Mouse (Mus musculus) thymus, adult 2 months (tissue): ENCODE results near the gene Pex26. TPM values are rescaled to one million over a fixed set of nuclear protein-coding genes. Genes with fewer than 3 reads are reported as not detected.

Experiments used
- DNase-seq: peaks from one replicate; pipeline ENCODE4 v3.0.0; 2021
- H3K27ac ChIP-seq: fragments of 200-500 bp; 2 replicates; pipeline ENCODE4 v1.5.1; 2012; ENCODE audit warnings: low read length, control low read depth; ENCODE audit not compliant: control insufficient read depth, insufficient read depth
- H3K27me3 ChIP-seq: fragments of 200-500 bp; 2 replicates; pipeline ENCODE4 v1.6.1; 2012; ENCODE audit warnings: mild to moderate bottlenecking, low read length, moderate library complexity, mixed read lengths; ENCODE audit not compliant: control insufficient read depth, insufficient read depth
- H3K36me3 ChIP-seq: fragments of 200-500 bp; 2 replicates; pipeline ENCODE4 v1.6.1; 2012; ENCODE audit warnings: mild to moderate bottlenecking, low read length, moderate library complexity; ENCODE audit not compliant: control insufficient read depth, insufficient read depth
- H3K4me1 ChIP-seq: fragments of 200-500 bp; replicated peaks from 2 replicates; pipeline ENCODE4 v1.6.1; 2012; ENCODE audit warnings: low read length; ENCODE audit not compliant: control insufficient read depth, insufficient read depth
- H3K4me3 ChIP-seq: fragments of 200-500 bp; 2 replicates; pipeline ENCODE4 v1.5.1; 2012; ENCODE audit warnings: mild to moderate bottlenecking, low read length, control low read depth, moderate library complexity; ENCODE audit not compliant: control insufficient read depth, insufficient read depth
- CTCF ChIP-seq: fragments of 200-500 bp; IDR thresholded peaks from 2 replicates; pipeline ENCODE4 v1.5.1; 2012; ENCODE audit warnings: mild to moderate bottlenecking, control low read depth, low read length, moderate library complexity, borderline replicate concordance; ENCODE audit not compliant: control insufficient read depth, poor library complexity, insufficient read depth; ENCODE audit errors: extremely low read depth
- POLR2A ChIP-seq: fragments of 200-500 bp; IDR thresholded peaks from 2 replicates; pipeline ENCODE4 v1.6.1; 2012; ENCODE audit warnings: mild to moderate bottlenecking, low read length, control low read depth, moderate library complexity; ENCODE audit not compliant: control insufficient read depth, poor library complexity, insufficient read depth; ENCODE audit errors: extremely low read depth
- WGBS: fragments of 180-500 bp; shearing (Covaris S2); methylation state at CpG from one replicate; pipeline ENCODE4 v1.1.7; 2018; 5-methylcytosine and 5-hydroxymethylcytosine counted together
- polyA plus RNA-seq: library from polyadenylated mRNA; depleted of rRNA; stranded (reverse); fragments of >200 nt; gene quantifications from 2 replicates; pipeline ENCODE4 v1.2.3, GENCODE M21; 2012

The Pex26 gene
- polyA plus RNA-seq, 1 experiment: 31.7 TPM

GRCm38 (mm10) chr6:121162616-121163015 lies 20.9 kb upstream of the Pex26 start:
- WGBS: 92% methylated on average over 12 of the region's 12 CpGs
- H3K4me3 ChIP-seq: no peak overlapping the region
- H3K27ac ChIP-seq: no peak overlapping the region
- no peak for TF ChIP-seq POLR2A
- TF ChIP-seq CTCF: no peak
- DNase-seq: no peak
- no peaks in the 10 kb centered on the region for H3K4me1 ChIP-seq
- H3K36me3 ChIP-seq: no peaks in the 10 kb centered on the region
- H3K27me3 ChIP-seq: no peaks in the 10 kb centered on the region

GRCm38 (mm10) chr6:121166098-121166552 lies 17.3 kb upstream of the Pex26 start:
- Histone ChIP-seq H3K36me3 (no peaks in the 10 kb centered on the region), H3K4me1 (no peaks in the 10 kb centered on the region; the same call in 1 of the 2 replicates), H3K27me3 (no peaks in the 10 kb centered on the region), H3K27ac (no peak overlapping the region), H3K4me3 (no peak overlapping the region)
- WGBS: 88% methylated on average over 10 of the region's 10 CpGs
- TF ChIP-seq CTCF: no peak
- no peak for TF ChIP-seq POLR2A
- no peak for DNase-seq

GRCm38 (mm10) chr6:121167381-121167975 lies 16.0 kb upstream of the Pex26 start:
- 80% methylated on average over 7 of the region's 7 CpGs for WGBS
- DNase-seq: no peak
- H3K27me3 ChIP-seq: no peaks in the 10 kb centered on the region
- no peaks in the 10 kb centered on the region for H3K36me3 ChIP-seq
- H3K4me3 ChIP-seq: no peak overlapping the region
- TF ChIP-seq CTCF (no peak), POLR2A (no peak)
- no peaks in the 10 kb centered on the region; the same call in 1 of the 2 replicates for H3K4me1 ChIP-seq
- no peak overlapping the region for H3K27ac ChIP-seq

GRCm38 (mm10) chr6:121171102-121171501 lies 12.4 kb upstream of the Pex26 start:
- H3K27ac ChIP-seq: no peak overlapping the region
- H3K36me3 ChIP-seq: no peaks in the 10 kb centered on the region
- 95% methylated on average over 6 of the region's 6 CpGs for WGBS
- H3K4me1 ChIP-seq: peaks cover under 1% of the 10 kb centered on the region
- no peak overlapping the region for H3K4me3 ChIP-seq
- no peak for DNase-seq
- no peaks in the 10 kb centered on the region for H3K27me3 ChIP-seq
- no peak for TF ChIP-seq POLR2A
- no peak for TF ChIP-seq CTCF

- Histone ChIP-seq H3K36me3 (no peaks in the 10 kb centered on the region), H3K27me3 (no peaks in the 10 kb centered on the region), H3K4me3 (no peak overlapping the region), H3K4me1 (peaks cover 6% of the 10 kb centered on the region), H3K27ac (no peak overlapping the region)
- TF ChIP-seq POLR2A (no peak), CTCF (no peak)
- WGBS: 71% methylated on average over 5 of the region's 5 CpGs
- no peak for DNase-seq
Measured at GRCm38 (mm10) chr6:121173471-121173870, 10.0 kb upstream of the Pex26 start.

GRCm38 (mm10) chr6:121174761-121175160 lies 8.7 kb upstream of the Pex26 start:
- TF ChIP-seq POLR2A (no peak), CTCF (no peak)
- Histone ChIP-seq H3K4me1 (peaks cover 6% of the 10 kb centered on the region), H3K27me3 (no peaks in the 10 kb centered on the region), H3K27ac (no peak overlapping the region), H3K4me3 (no peak overlapping the region), H3K36me3 (no peaks in the 10 kb centered on the region)
- 90% methylated on average over 6 of the region's 6 CpGs for WGBS
- no peak for DNase-seq

- WGBS: 72% methylated on average over 14 of the region's 14 CpGs
- Histone ChIP-seq H3K4me1 (peaks cover 6% of the 10 kb centered on the region), H3K27me3 (no peaks in the 10 kb centered on the region), H3K36me3 (no peaks in the 10 kb centered on the region), H3K27ac (no peak overlapping the region), H3K4me3 (no peak overlapping the region)
- TF ChIP-seq CTCF (no peak), POLR2A (no peak)
- no peak for DNase-seq
Measured at GRCm38 (mm10) chr6:121176011-121176730, 7.3 kb upstream of the Pex26 start.
